Mouse (Mus musculus): ENCODE data around the gene Trmt112. TPM values are rescaled to one million over a fixed set of nuclear protein-coding genes. Genes with fewer than 3 reads are reported as not detected.
A peak's percentile ranks its signal among the peaks of the same experiment; 100 is the strongest.

Trmt112 gene
- total RNA-seq, 2 experiments from 2014 or later, result 37.7 to 39.3 TPM

- DNase-seq, result no peak
These were observed 16.3 kb downstream of the Trmt112 start for GRCm38 (mm10) chr19:6925611-6926329.

- DNase-seq, result no peak
These were observed 17.2 kb downstream of the Trmt112 start for GRCm38 (mm10) chr19:6926559-6927255.

- DNase-seq, result no peak
These were observed 18.6 kb downstream of the Trmt112 start for GRCm38 (mm10) chr19:6928080-6928479.

DNA sequence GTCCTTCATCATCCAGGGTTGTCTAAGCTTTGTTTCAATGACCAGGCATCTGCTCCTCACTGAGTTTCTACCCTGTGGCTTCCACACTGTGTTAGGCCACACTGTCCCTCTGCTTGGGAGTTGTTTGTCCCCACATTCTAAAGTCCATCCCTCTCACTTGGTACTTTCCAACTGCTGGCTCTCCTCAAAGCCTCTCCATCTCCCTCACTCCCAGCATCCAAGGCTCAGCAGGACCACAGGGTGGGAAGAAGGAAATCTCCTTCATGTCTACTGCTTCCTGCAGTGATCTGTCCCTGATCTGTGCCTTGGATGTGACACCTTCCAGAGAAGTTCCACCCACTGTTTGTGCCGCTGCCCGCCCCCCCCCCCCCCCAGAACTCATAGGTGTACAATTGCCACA is 21.5 kb downstream of the Trmt112 start:
- DNase-seq, result no peak

DNA sequence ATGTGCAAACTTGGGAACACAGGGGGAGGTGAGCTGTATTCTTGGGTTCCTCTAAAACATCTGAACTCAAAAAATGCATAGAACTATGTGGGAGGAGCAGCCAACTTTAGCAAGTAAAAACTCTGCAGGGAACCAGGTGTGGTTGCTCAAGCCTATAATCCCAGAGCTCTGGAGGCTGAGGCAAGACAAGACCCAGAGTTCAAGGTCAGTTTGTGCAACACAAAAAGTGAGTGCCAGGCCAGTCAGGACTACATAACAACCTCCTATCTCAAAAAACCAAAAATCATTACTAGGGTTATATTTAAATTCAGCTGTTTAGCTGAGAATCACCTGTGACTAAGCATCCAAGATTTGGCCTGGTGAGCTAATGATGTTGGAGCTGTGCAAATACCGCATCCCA is 22.5 kb downstream of the Trmt112 start:
- DNase-seq, result no peak

DNA sequence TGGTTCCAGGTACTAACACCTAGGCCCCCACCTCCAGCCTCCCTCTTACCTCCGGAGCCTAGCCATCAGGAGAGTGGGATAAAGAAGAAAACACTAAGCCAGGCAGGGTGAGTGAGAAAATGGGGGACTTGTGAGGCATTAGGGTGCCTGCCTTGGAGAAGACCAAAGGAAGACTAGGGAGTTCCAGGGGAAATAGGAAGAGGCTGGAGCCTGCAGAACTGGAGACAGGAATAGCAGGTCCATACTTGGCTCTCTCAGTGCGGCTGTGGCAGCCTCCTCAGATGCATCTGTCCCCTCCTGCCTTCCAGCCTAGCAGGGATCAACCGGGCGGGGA is 23.6 kb downstream of the Trmt112 start:
- DNase-seq, result no peak

DNA sequence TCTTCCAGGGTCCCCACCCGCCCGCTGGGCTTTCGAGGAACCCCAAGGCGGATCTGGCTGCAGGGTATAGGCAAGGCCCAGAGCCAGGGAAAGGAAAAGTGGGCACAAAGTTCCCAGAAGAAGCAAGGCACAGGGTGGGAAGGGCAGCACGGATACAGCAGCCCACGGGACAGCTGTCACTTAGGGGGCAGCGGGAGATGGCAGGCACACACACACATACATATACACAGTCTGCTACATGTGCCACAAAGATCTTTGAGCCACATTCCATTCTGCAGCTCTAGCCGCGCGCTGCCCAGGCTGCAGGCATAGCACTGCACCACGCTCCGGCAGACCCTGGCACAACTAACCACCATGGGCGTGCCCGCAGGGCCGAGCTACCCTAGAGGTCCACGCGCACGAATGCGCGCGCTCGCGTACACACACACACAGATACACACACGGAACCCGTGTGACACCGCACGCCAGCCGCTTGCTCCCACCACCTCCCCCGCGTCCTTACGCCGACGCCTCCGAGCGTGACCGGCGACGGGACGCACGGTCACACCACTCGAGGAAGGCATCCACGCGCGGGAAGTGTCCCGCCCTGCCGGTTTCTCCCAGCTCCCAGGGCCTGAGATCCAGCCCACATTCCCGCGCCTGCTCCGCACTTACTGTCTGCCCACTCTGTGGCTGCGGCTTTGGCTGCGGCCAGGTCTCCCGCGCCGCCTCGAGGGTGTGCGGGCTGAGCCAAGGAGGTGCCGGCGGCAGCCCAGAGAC is 24.1 kb downstream of the Trmt112 start:
- no peak for DNase-seq

- DNase-seq, result no peak
These were observed 24.9 kb downstream of the Trmt112 start, which contains the start of gene Kcnk4 for GRCm38 (mm10) chr19:6934195-6934977. Gene Kcnk4 (minus strand): TSS chr19:6934515.

DNA sequence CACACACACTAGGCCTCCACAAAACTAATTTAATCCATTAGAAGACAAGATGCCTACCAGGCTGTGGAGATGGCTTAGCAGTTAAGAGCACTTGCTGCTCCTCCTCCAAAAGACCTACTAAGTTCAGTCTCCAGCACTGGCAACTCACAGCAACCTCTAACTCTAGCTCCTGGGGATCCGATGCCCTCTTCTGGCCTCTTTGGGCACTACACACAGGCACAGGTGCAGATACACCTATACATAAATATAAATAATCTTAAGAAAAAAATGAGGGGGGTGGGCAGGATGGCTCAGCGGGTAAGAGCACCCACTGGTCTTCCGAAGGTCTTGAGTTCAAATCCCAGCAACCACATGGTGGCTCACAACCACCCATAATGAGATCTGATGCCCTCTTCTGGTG is 26.8 kb downstream of the Trmt112 start:
- no peak for DNase-seq

DNA sequence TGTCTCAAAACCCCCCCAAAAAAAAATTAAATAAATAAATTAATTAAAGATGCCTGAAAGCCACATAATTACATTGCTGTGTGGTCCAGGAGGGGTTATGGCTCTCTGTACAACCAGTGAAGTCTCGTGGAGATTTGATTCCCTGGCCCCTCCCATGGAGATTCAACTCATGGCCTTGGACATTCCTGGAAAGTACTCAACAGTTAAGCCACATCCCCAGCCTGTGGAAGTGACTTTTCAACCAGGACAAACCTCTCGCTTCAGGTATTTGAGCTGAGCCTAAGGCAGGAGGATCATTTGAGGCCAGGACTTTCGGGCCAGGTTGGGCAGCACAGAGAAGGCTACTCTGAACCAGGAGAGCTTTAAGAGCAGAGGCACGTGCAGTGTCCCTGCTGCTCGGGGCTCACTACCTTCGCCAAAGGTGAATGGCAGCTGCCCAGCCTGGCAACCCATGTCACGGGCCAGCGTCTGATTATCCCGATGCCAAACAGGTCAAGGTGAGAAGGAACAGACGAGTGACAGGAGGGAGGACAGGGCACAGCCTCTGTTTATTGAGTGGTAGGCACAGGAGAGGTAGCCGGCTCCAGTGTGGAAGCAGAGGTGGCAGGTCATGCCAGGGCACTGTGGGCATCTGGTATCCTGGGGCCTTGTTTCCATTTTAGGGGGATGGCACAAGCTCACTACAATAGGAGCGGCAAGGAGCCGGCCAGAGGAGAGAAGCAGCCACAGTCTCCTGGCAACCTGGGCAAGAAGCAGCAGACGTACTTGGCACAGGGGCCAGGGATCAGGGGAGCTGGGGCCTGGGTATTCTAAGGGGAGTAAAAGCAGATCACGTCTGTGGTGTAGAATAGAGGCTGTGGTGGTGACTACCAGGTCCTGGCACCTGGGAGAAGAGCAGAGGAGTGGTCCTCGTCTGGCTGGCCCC is 28.3 kb downstream of the Trmt112 start:
- peak; percentile 67 to 81 for DNase-seq

DNA sequence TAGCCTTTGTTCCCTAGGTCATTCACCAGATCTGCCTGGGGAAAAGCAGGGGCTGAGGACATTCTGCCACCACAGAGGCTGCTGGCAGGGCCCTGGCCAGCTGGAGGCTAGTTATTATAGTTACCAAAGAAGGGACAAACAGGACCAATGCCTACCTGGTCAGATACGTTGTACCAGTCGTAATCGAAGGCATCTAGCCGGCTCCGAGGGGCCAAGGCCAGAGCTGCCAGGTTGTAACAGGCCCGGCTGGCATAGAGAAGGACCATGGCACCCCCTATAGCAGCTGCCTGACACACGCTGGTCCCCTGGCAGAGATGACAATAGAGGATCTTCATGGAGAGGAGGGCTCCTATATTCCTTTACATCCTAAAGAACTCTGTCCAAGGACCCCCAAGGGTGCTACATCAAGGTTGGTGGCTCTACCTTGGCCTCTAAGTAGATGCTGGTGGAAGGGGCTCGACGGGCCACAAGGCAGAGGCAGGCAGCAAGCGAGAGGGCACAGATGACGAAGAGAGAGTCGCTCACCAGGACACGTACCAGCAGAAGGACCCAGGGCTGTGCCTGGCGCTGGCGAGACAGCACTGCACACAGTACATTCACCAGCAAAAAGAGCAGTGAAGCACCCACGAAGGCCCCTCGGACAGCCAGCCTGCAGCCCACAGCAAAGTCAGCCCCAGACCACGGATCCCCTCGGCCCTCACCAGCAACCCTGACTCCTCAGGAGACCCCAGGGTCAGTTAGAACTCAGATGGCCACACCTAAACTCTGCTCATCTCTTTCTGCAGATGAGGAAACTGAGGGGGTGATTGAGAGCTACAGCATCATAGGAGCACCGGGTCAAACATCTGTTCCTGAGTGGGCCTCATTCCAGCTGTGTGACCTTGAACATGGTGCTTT is 29.9 kb downstream of the Trmt112 start:
- DNase-seq, result no peak

DNA sequence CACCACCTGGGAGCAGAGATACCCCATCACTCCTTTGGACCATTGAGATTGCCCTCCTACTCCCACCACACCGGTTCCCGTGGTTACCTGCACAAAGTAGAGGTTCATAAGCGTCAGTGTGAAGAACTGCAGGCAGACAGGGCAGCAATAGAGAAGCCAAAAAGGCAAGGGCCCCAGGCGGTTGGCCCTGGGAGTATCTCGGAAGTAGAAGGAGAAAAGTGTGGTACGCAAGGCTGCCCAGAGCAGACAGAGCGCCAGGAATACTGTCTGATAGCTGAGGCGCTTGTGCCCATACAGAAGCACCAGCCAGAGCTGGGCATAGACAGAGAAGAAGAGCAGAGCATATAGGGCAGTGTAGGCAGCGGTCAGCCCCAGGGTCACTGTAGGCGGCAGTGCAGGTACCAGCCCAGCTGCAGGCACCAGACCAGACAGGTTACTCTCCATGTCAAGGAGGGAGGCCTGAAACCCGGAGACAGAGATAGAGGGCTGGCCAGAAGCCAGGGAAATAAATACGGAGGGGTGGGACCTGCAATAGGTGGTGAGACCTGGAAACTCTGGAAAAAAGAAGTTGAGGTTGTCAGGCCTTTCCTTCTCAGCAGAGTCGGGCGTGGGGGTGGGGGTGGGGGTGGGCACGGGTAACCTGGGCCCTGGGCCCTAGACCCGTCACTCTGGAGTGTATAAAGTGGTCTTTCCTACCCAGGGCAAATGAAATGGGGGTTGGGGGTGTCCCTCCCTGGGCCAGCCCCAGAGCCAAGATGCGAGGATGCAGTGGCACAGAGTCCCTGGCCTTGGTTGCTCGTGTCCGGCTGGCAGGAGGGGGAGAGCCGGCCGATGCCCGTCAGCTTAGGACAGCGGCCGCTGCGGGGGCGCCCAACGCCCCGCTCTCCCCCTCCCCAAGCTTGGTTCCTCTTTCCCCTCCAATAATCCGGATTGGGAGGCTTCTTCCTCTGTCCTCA is 31.2 kb downstream of the Trmt112 start:
- DNase-seq, result peak in 1 of 2 experiments; percentile 23

DNA sequence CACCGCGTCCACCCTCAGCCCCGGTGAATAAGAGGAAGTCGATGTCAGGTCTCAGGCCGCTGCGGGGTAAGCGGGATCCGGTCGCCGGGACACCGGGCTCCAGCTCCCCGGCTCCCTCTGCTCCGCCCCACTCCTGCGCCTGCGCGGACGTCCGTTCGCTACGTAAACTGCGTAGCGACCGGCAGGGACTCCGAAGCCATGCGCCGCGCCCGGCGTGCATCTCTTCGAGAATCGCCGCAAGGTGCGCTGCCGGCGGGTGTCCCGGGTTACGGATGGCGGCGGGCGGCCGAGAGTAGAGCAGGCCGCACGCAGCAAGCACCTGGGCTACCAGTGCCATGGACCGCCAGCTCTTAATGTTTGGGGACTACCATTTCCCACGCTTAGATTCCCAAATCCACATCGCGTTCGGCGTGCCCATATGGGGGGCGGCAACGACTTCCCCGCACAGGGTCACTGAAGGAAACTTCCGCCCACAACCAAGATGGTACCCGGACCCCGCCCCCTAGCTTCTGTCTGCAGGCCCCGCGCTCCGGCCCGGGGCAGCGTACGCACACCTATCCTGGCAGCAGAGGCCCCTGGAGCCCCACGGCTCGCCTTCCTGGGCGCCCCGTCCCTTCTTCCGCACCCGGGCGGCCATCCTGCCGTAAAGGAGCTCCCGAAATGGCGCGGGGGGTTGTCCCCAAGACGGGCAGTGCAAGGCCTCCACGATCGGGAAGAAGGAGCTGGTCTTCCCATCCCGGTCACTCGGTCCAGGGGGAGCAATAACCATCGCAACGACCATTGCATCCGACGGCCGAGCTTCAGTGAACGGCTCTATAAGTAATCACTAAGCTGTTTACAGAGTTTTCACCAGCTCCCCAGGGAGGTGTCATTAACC is 32.1 kb downstream of the Trmt112 start, which contains the start of gene Bad:
Gene Bad (plus strand): TSS at position 490 of the 877 bp plus-strand sequence.
- peak; percentile 94 to 98 for DNase-seq

DNA sequence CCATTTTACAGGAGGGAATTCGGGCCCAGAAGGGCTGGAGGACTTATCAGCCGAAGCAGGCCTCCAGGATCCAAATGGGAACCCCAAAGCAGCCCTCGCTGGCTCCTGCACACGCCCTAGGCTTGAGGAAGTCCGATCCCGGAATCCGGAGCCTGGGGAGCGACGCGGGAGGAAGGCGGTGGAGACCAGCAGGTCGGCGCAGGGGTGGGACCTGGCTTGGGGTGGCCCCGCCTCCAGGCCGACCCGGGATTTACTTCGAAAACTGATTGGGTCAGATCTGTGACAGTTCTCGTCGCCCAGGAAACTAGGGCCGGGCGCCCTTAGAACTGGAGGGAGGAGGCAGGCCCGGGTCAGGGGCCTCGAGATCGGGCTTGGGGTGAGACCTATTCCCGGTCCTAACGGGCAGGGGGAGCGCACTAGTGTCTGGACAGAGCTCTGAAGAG is 32.8 kb downstream of the Trmt112 start, which contains the start of gene Gpr137:
Gene Gpr137 (minus strand): TSS at position 232 of the 443 bp plus-strand sequence.
- peak; percentile 95 to 99 for DNase-seq

DNA sequence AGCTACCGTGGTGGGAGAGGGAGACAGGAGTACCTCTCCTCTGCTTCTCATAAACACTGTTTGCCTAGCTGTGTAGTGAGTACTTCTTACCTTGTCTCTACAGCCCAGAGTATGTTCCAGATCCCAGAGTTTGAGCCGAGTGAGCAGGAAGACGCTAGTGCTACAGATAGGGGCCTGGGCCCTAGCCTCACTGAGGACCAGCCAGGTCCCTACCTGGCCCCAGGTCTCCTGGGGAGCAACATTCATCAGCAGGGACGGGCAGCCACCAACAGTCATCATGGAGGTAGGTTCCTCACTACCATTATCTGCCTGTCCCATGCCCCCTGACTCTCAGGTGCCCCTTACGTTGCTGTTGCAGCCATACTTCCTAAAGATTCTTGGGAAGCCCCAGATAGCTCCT is 33.3 kb downstream of the Trmt112 start:
- no peak for DNase-seq

- DNase-seq, result no peak
These were observed 34.2 kb downstream of the Trmt112 start for GRCm38 (mm10) chr19:6943709-6944108.

DNA sequence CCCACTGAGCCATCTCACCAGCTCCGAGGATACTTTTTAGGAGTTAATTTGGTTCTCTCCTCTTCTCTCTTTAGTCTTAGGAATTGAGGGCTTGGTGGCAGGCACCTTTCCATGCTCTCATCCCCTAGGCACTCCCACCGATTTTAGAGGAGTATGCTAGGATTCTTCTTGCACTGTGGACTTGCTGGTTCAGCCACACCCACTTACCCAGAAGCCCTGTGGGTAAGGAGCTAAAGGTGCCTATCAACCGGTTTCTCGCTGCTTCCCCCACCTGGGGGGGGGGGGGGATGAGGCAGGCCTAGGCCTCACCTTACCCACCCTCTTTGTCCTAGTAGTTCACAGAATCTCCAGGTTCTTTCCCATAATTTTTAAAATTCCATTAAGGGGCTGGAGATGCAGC is 38.2 kb downstream of the Trmt112 start:
- no peak for DNase-seq

DNA sequence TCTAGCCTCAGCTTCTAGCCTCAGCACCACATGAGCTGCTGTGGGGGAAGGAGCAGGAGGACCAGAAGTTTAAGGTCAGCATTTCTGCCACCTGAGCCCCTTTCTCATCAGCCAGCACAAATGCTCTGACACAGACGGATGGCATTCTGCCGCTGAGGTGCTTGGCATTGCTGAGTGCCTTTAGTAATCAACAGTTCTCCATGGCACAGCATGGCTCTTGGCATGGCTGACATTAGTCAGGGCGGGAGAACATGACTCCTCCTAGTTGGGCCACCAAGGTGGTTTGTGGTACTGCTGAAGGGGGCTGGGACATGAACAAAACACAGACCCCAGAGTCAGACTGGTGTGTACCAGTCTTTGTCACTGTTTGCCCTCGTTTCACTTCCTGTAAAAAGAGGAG is 38.7 kb downstream of the Trmt112 start:
- no peak for DNase-seq
